Mouse (Mus musculus): ENCODE measurements at regions not wholly inside any gene's neighbourhood (a gene's known extent, or its start where the extent isn't known, plus 50 kb on each side); places are given as distances from the start of the nearest gene placed in this dataset.

- TF ChIP-seq POLR2A (IDR thresholded peaks at IDR 0.05; ENCODE audit: low read depth, low read length) = no peak
- no peak for TF ChIP-seq CTCF (IDR thresholded peaks at IDR 0.05; ENCODE audit: borderline replicate concordance, insufficient read depth, low read length)
Observed at GRCm38 (mm10) chr16:78451750-78452149, 74.8 kb upstream of the Btg3 start.
